Mouse (Mus musculus): ENCODE measurements around the gene Tnrc6a.

DNA sequence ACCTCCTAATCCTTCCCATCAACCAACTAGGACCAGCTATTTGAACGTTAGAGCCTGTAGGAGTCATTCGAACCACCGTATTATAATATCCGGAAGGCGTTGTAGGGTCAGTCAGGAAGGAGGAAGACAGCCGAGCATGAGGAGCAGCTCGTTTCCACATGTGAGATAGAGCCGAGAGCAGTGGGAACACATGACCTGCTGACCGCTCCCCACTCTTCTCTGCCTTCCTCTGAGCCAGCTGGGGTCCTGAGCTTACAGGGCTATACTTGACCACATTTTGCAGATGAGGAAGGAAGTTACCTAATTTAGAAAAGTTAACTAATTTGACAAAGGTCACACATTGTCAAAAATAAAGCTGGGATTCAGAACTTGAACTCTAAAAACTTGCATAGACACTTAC, 25.2 kb downstream of the Tnrc6a start:
- TF ChIP-seq USF1 (IDR thresholded peaks at IDR 0.05; ENCODE audit: low read depth), result no peak
- no peak for TF ChIP-seq CTCF (IDR thresholded peaks at IDR 0.05; ENCODE audit: control insufficient read depth, insufficient read depth, insufficient read length)
- TF ChIP-seq FOSL1 (IDR thresholded peaks at IDR 0.05; ENCODE audit: insufficient read depth, low read length, poor library complexity, severe bottlenecking), result no peak

Data from C2C12 (cell line).